Mouse (Mus musculus) right cerebral cortex, adult 2 months (tissue): ENCODE measurements around the gene Map3k5.

ENCODE experiments used
- DNase-seq, 2 experiments: peaks; one replicate each; pipeline ENCODE4 v3.0.0; 2021 to 2022; ENCODE audit warnings: low spot score in 2 of 2

Gene Map3k5

DNA sequence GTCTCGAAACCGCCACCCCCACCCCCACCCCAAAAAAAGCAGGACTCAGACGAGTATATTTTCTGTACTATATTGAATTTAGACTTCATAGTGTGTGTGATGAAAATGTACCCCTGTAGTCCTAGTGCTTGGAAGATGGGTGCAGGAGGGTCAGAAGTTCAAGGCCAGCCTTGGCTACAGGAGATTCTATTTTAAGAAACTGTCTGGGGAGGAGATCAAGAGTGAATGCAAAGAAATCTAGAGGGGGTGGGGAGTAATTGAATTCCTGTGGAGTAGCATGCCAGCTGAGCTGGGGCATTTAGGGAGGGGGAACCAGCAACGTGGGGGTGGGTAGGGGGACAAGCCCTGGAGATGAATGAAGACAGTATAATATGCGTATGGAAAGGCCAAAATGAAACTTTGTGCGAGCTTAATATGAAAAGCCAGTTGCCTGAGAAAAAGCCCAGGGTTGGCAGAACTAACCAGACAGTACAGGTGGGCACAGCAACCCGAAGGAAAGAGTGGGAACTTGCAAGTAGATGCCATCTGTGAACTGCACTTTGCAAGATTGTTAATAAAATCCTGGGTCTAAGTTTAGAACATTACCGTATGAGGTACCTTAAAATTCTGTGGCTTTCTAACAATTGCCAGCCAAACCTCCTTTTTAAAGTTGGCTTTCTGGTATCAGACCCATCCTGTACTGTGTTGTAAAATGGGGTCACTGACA lies 222.9 kb downstream of the Map3k5 start:
- no peak for DNase-seq

GRCm38 (mm10) chr10:20158756-20159155 lies 224.5 kb downstream of the Map3k5 start:
- DNase-seq: no peak

- no peak for DNase-seq
Observed at GRCm38 (mm10) chr10:20159308-20159707, 225.0 kb downstream of the Map3k5 start.

- DNase-seq: no peak
Observed at GRCm38 (mm10) chr10:20160914-20161313, 226.6 kb downstream of the Map3k5 start.

DNA sequence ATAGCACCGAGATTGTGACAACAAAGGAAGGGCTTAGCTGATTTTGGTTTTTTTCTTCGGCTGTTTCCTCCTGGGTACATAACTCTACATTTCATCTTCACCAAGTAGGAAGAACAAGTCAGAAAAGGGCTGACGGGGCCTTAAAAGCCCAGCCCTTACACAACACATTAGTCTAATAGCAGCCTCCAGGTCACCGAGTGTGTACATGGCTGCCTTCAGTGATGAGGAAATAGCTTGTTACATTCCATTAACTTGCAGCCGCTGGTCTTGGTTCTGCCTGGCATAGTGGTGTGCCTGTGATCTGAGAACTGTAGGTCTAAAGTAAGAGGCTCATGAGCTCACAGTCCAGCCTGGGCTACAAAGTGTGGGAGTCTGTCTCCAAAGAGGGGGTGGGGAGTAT lies 230.5 kb downstream of the Map3k5 start:
- no peak for DNase-seq

- DNase-seq: no peak
Observed at GRCm38 (mm10) chr10:20166797-20167196, 232.5 kb downstream of the Map3k5 start.

DNA sequence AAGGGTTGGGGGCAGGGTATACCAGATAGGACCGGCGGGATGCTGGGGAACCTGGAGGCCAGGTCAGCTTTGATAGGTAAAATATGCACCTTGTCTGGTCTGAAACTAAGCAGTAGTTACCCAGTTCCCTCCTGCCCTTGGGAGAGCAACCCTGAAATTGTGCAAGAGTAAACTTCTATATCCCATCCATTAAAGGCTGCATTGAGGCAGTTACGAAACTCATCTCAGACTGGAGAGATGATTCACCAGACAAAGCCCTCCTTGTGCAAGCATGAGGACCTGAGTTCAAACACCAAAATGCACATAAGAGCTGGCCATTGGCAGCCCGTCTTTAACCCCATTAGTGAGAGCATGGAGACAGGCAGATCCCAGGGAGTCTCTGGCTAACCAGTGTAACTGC lies 233.2 kb downstream of the Map3k5 start:
- DNase-seq: no peak

GRCm38 (mm10) chr10:20169182-20169674 lies 235.0 kb downstream of the Map3k5 start:
- DNase-seq: no peak

DNA sequence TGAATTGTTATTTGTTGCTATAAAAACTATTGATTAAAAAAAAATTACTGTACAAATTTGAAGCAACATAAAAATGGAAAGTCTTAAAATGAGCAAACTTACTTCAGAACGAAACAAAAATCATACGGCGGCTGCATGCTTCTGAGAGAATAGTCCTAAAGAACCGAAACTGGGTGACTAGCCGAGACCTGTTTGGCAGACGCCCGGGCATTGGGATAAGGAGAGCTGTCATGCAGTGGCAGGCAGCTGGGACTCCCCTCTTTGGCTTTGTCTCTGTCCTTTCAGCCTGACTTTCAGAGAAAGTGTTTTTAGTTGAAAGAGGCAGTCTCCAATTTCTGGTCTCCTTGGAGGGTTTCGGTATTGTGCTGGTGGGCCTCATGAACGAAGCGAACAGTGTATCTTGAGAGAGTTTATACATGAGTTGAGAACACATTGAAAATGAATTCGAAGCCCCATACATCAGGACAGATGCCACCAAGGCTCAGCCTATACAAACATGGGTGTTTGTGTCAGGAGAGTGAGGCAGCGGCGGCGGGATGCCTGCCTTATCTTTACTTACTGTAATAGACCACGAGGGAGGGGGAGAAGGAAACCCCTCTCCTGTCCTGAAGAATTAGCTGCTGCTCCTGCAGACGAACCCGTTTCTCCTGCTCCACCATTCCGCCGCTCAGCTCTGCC lies 235.8 kb downstream of the Map3k5 start:
- no peak for DNase-seq

GRCm38 (mm10) chr10:20170605-20171088 lies 236.4 kb downstream of the Map3k5 start:
- DNase-seq: peak; percentile 78 to 89

DNA sequence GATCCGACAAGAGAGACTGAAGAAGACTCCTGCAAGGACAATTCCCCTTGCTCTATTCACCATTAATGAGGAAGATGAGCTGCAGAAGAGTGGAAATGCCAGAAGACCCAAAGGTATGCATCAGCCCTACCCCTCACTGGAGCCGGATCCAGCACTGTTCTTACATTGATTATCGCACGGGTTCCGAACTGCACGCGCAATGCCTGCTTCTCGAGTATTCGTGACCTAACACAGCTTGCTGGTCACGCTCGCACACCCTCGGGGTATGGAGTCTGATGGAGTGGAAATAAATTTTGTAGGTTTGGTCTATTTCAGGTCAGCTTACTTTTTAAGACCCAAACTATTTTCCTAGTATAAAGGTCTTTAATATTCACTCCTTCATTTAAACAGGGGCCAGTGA lies 236.9 kb downstream of the Map3k5 start:
- DNase-seq: no peak

GRCm38 (mm10) chr10:20171756-20172155 lies 237.5 kb downstream of the Map3k5 start:
- DNase-seq: peak in 1 of 2 experiments; percentile 66

- no peak for DNase-seq
Observed at GRCm38 (mm10) chr10:20173733-20174132, 239.5 kb downstream of the Map3k5 start.

GRCm38 (mm10) chr10:20176054-20176453 lies 241.8 kb downstream of the Map3k5 start:
- DNase-seq: no peak

DNA sequence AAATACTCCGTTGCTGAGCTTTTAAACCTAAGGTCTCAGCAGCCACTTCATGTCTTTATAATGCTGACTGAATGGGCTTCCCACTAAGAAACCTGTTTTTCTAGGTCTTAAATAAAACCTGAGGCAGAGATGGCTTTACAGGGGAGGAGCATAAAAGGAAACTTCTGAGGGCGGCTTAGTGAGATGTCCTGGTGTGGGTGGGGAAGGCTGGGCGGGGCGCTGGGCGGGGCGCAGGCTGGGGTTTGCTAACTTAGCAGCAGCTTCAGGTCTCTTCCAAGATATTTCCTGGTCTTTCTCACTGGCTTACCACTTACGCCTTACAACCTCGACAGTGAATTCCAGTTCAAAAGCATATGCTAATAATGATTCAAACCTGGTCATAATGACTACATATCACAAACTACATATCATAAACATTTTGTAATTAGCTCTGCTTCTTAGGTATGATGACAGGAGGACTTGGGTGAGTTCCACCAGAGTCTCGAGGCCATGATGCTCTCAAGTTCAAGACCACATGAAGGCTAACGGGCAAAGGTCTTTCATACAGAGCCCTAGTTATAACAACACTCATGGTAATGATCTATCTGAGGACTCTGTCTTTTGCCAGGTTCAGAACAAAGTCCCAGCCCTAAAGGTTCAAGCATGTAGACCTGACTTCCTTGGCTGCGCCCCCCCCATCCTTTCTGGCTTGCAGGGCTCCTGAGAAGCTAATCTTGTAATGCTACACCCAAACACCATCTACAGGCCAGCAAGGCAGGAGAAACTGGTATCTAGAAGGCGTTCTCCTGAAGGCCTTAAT lies 244.7 kb downstream of the Map3k5 start:
- no peak for DNase-seq

- DNase-seq: no peak
Observed at GRCm38 (mm10) chr10:20181198-20181597, 246.9 kb downstream of the Map3k5 start.

GRCm38 (mm10) chr10:20181680-20182399 lies 247.6 kb downstream of the Map3k5 start:
- DNase-seq: no peak

GRCm38 (mm10) chr10:20184326-20184725 lies 250.1 kb downstream of the Map3k5 start:
- no peak for DNase-seq

DNA sequence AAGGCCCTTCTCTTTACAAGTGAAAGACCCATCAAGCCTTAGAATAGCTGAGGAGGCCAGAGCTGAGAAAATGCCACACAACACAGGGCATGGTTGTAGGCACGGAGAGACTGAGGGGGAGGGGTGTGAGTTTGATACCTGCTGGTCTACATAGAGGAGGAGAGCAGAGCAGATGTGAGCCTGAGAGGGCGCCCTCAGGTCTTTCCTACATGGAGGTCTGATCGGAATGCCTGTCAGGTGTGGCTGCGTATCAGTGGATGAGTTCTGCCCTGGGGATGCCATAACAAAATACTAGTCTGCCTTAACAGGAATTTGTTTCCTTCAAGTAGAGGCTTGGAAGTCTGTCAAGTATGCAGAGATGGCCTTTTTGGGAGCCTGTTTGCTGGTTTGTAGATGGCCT lies 251.0 kb downstream of the Map3k5 start:
- no peak for DNase-seq

DNA sequence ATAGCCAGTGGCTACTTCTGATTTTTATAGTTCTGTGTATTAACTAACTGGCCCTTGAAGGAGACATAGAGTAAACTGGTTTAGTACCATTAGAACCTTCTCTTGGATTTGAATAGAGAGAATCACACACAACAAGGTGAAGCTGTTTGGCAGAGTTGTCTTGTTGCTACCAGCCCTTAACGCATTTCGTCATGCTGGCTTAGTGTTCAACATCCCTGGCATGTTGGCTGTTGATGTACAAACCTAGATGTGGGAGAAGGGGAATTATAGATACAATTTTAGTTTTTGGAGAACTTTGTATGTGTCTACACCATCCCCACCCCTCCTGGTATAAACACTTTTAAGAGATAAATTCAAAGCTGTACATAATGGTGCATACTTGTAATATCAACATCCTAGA lies 251.5 kb downstream of the Map3k5 start:
- DNase-seq: no peak

DNA sequence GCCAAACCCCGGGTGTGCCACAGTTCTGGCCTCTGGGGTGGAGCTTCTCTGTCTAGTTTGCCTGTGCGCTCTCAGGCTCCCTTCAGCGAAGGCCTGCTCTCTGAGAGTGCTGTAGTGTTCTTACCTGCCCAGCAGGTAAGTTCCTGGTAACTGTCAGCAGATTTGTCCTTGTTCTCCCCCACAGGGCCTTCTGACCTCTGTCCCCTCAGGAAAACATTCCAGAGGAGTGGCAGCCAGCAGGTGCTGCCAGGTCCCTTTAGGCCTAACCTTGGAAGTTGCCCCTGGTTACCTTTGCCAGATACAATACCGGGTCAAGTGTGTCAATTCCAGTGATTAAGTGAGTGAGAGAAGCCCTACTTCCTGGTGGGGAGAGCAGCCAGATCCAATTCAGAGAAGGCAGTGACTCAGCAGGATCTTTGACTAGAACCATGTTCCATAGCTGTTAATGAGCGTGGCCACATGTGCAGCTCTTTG lies 252.6 kb downstream of the Map3k5 start:
- DNase-seq: no peak
